Mouse (Mus musculus) hindbrain, embryonic 15.5 days (tissue): Measurements from ENCODE around the gene Lrrc15. TPM values are rescaled to one million over a fixed set of nuclear protein-coding genes. Genes with fewer than 3 reads are reported as not detected.
A peak's percentile ranks its signal among the peaks of the same experiment; 100 is the strongest.

Experiments used
- ATAC-seq: fragments of 200-750 bp; cut with Nextera tagmentation; 2 replicates; pipeline ENCODE4 v1.8.0; 2017; ENCODE audit warnings: low read depth, moderate number of reproducible peaks, moderate TSS enrichment; ENCODE audit not compliant: low FRiP score
- H3K27ac ChIP-seq: fragments of 300-500 bp; sonication (generic); replicated peaks from 2 replicates; pipeline ENCODE4 v1.5.1; 2015; ENCODE audit warnings: mild to moderate bottlenecking, inconsistent platforms
- H3K27me3 ChIP-seq: fragments of 300-500 bp; sonication (generic); 2 replicates; pipeline ENCODE4 v1.6.1; 2015; ENCODE audit warnings: control low read depth, inconsistent platforms
- H3K36me3 ChIP-seq: fragments of 300-500 bp; sonication (generic); 2 replicates; pipeline ENCODE4 v1.6.1; 2015; ENCODE audit warnings: control low read depth, inconsistent platforms
- H3K4me1 ChIP-seq: fragments of 300-500 bp; sonication (generic); replicated peaks from 2 replicates; pipeline ENCODE4 v1.6.1; 2015; ENCODE audit warnings: control low read depth, inconsistent platforms
- H3K4me2 ChIP-seq: fragments of 300-500 bp; sonication (generic); 2 replicates; pipeline ENCODE4 v1.6.1; 2015; ENCODE audit warnings: moderate library complexity, mild to moderate bottlenecking, inconsistent platforms
- H3K4me3 ChIP-seq: fragments of 300-500 bp; sonication (generic); 2 replicates; pipeline ENCODE4 v1.5.1; 2015; ENCODE audit warnings: mild to moderate bottlenecking, inconsistent platforms
- H3K9ac ChIP-seq: fragments of 300-500 bp; sonication (generic); 2 replicates; pipeline ENCODE4 v1.6.1; 2015; ENCODE audit warnings: inconsistent platforms
- H3K9me3 ChIP-seq: fragments of 300-500 bp; sonication (generic); 2 replicates; pipeline ENCODE4 v1.6.1; 2016; ENCODE audit warnings: control low read depth, inconsistent platforms
- WGBS: fragments of 180-500 bp; shearing (Covaris S2); methylation state at CpG from one replicate; pipeline ENCODE4 v1.1.7; 2015; 5-methylcytosine and 5-hydroxymethylcytosine counted together
- polyA plus RNA-seq: library from polyadenylated mRNA; unstranded; fragments of >200 nt; fragmentation: Nextera tagmentation; extraction: Ambion mirVana; gene quantifications from 2 replicates; pipeline ENCODE4 v1.2.1, GENCODE M21; 2015

Lrrc15 gene
- polyA plus RNA-seq, 1 experiment from 2014 or later = 0.27 TPM

GRCm38 (mm10) chr16:30302686-30303085 lies 19.6 kb upstream of the Lrrc15 start:
- Histone ChIP-seq H3K27ac (no peak overlapping the region), H3K36me3 (no peaks in the 10 kb centered on the region), H3K4me1 (no peaks in the 10 kb centered on the region), H3K4me2 (no peak overlapping the region), H3K9me3 (no peaks in the 10 kb centered on the region), H3K9ac (no peak overlapping the region), H3K4me3 (no peak overlapping the region), H3K27me3 (peaks cover 10% of the 10 kb centered on the region)
- ATAC-seq = no peak
- 85% methylated on average over 6 of the region's 6 CpGs for whole genome bisulfite sequencing

GRCm38 (mm10) chr16:30299711-30300277 lies 16.7 kb upstream of the Lrrc15 start:
- no peak overlapping the region for H3K9ac ChIP-seq
- no peak for ATAC-seq
- H3K4me3 ChIP-seq = no peak overlapping the region
- H3K9me3 ChIP-seq = no peaks in the 10 kb centered on the region
- WGBS = 79% methylated on average over 10 of the region's 10 CpGs
- no peak overlapping the region for H3K4me2 ChIP-seq
- H3K36me3 ChIP-seq = no peaks in the 10 kb centered on the region
- H3K27ac ChIP-seq = no peak overlapping the region
- H3K4me1 ChIP-seq = no peaks in the 10 kb centered on the region
- 0 out of 2 replicates have a peak, but pooled peaks cover 3% of the 10 kb centered on the region for H3K27me3 ChIP-seq

- no peaks in the 10 kb centered on the region for H3K36me3 ChIP-seq
- no peaks in the 10 kb centered on the region for H3K4me1 ChIP-seq
- H3K4me3 ChIP-seq = no peak overlapping the region
- H3K27me3 ChIP-seq = no peaks in the 10 kb centered on the region
- no peak overlapping the region for H3K27ac ChIP-seq
- no peak overlapping the region for H3K9ac ChIP-seq
- WGBS = 88% methylated on average over 7 of the region's 7 CpGs
- no peak for ATAC-seq
- H3K9me3 ChIP-seq = no peaks in the 10 kb centered on the region
- no peak overlapping the region for H3K4me2 ChIP-seq
These were observed 14.4 kb upstream of the Lrrc15 start for GRCm38 (mm10) chr16:30297450-30297849.

GRCm38 (mm10) chr16:30296601-30297275 lies 13.7 kb upstream of the Lrrc15 start:
- no peak overlapping the region for H3K4me2 ChIP-seq

GRCm38 (mm10) chr16:30295106-30295505 lies 12.1 kb upstream of the Lrrc15 start:
- H3K4me2 ChIP-seq = no peak overlapping the region
- no peak overlapping the region for H3K27ac ChIP-seq
- 0 out of 2 replicates have a peak, but pooled peaks cover 4% of the 10 kb centered on the region for H3K4me1 ChIP-seq
- no peaks in the 10 kb centered on the region for H3K36me3 ChIP-seq
- H3K27me3 ChIP-seq = no peaks in the 10 kb centered on the region
- no peak for ATAC-seq
- no peak overlapping the region for H3K4me3 ChIP-seq
- WGBS = 92% methylated on average over 7 of the region's 7 CpGs
- H3K9ac ChIP-seq = no peak overlapping the region
- H3K9me3 ChIP-seq = no peaks in the 10 kb centered on the region

More at GRCm38 (mm10) chr16:30296601-30297275, 13.7 kb upstream of the Lrrc15 start:
- WGBS = 91% methylated on average over 11 of the region's 11 CpGs
- Histone ChIP-seq H3K36me3 (no peaks in the 10 kb centered on the region), H3K9ac (no peak overlapping the region), H3K4me3 (no peak overlapping the region), H3K27me3 (no peaks in the 10 kb centered on the region), H3K27ac (no peak overlapping the region), H3K9me3 (no peaks in the 10 kb centered on the region), H3K4me1 (no peaks in the 10 kb centered on the region)
- no peak for ATAC-seq

- WGBS = 58% methylated on average over 6 of the region's 6 CpGs
- Histone ChIP-seq H3K36me3 (no peaks in the 10 kb centered on the region), H3K4me1 (0 out of 2 replicates have a peak, but pooled peaks cover 4% of the 10 kb centered on the region), H3K27ac (no peak overlapping the region), H3K9ac (no peak overlapping the region), H3K27me3 (no peaks in the 10 kb centered on the region), H3K9me3 (no peaks in the 10 kb centered on the region), H3K4me3 (no peak overlapping the region), H3K4me2 (no peak overlapping the region)
- no peak for ATAC-seq
These were observed 7.4 kb upstream of the Lrrc15 start for GRCm38 (mm10) chr16:30290436-30290835.

- Histone ChIP-seq H3K36me3 (no peaks in the 10 kb centered on the region), H3K27ac (no peak overlapping the region), H3K27me3 (peaks cover 26% of the 10 kb centered on the region), H3K4me2 (no peak overlapping the region), H3K4me3 (no peak overlapping the region), H3K4me1 (peaks cover 19% of the 10 kb centered on the region), H3K9me3 (no peaks in the 10 kb centered on the region), H3K9ac (no peak overlapping the region)
- ATAC-seq = no peak
- WGBS = 72% methylated on average over 4 of the region's 4 CpGs
These were observed 2.6 kb upstream of the Lrrc15 start for GRCm38 (mm10) chr16:30285701-30286100.

- H3K36me3 ChIP-seq = no peaks in the 10 kb centered on the region
- ATAC-seq = peak; percentile 27; the same call in 1 of the 2 replicates
- H3K27ac ChIP-seq = no peak overlapping the region
- H3K27me3 ChIP-seq = peaks cover 26% of the 10 kb centered on the region
- H3K9me3 ChIP-seq = no peaks in the 10 kb centered on the region
- peak overlapping the region; percentile 19 for H3K4me3 ChIP-seq
- H3K4me2 ChIP-seq = peak overlapping the region; percentile 51
- peaks cover 16% of the 10 kb centered on the region for H3K4me1 ChIP-seq
- 0 out of 2 replicates have a peak overlapping the region, but pooled peaks have one; percentile 20 for H3K9ac ChIP-seq
- 1% methylated on average over 15 of the region's 15 CpGs for WGBS
These were observed 784 bp upstream of the Lrrc15 start for GRCm38 (mm10) chr16:30283743-30284337.

GRCm38 (mm10) chr16:30280676-30281297 lies 2.3 kb downstream of the Lrrc15 start:
- ATAC-seq = no peak
- 10% methylated on average over 4 of the region's 4 CpGs for WGBS
- peaks cover 26% of the 10 kb centered on the region for H3K27me3 ChIP-seq

GRCm38 (mm10) chr16:30278406-30278805 lies 4.7 kb downstream of the Lrrc15 start:
- Histone ChIP-seq H3K27me3 (peaks cover 16% of the 10 kb centered on the region), H3K27ac (no peak overlapping the region), H3K9me3 (no peaks in the 10 kb centered on the region), H3K36me3 (no peaks in the 10 kb centered on the region), H3K9ac (no peak overlapping the region), H3K4me3 (no peak overlapping the region), H3K4me2 (no peak overlapping the region), H3K4me1 (peaks cover 8% of the 10 kb centered on the region)
- WGBS = 73% methylated on average over 11 of the region's 11 CpGs
- ATAC-seq = no peak

More at GRCm38 (mm10) chr16:30280676-30281297, 2.3 kb downstream of the Lrrc15 start:
- Histone ChIP-seq H3K4me2 (no peak overlapping the region), H3K36me3 (no peaks in the 10 kb centered on the region), H3K9me3 (no peaks in the 10 kb centered on the region), H3K4me3 (no peak overlapping the region), H3K4me1 (peaks cover 16% of the 10 kb centered on the region), H3K9ac (no peak overlapping the region), H3K27ac (no peak overlapping the region)

GRCm38 (mm10) chr16:30275558-30276340 lies 7.3 kb downstream of the Lrrc15 start:
- 69% methylated on average over 15 of the region's 15 CpGs for WGBS
- Histone ChIP-seq H3K36me3 (no peaks in the 10 kb centered on the region), H3K4me1 (peaks cover 13% of the 10 kb centered on the region; the same call in 1 of the 2 replicates), H3K27me3 (no peaks in the 10 kb centered on the region), H3K9ac (no peak overlapping the region), H3K4me3 (no peak overlapping the region), H3K27ac (no peak overlapping the region), H3K9me3 (no peaks in the 10 kb centered on the region), H3K4me2 (no peak overlapping the region)
- no peak; the same call in 1 of the 2 replicates for ATAC-seq
